Mouse (Mus musculus) telencephalon, adult 2 months (tissue): Measurements from ENCODE around the gene Car6.

Experiments
- DNase-seq: peaks from one replicate; pipeline ENCODE4 v3.0.0-alpha.2; 2011; ENCODE audit warnings: low read depth, low spot score

Gene Car6

DNA sequence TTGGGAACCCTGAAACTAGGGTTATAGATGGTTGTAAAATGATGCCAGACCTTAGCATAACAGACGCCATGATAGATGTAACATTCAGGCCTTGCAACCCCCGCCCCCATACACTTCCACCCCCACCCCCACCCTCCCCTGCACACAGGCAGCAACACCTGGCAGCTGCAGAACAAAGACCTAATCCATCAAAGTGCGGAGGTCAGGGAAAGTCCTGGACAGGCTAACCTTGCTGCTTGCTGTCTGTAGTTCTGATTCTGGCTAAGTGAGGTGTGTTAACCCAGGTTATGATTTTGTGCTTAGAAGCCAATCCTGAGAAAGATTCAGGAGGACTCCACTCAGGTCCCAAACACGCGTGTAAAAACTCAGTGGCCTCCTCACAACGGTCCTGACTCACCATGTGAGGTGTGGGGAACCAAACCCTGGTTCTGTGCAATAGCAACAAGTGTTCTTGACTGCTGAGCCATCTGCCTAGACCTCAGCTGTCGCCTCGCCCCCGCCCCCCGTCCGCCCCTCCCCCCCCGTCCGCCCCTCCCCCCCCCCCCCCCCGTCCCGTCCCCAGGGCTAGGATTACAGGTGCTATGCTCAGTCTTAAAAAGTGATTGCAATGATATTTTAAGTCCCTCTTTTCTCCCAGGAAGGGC lies 28.7 kb upstream of the Car6 start:
- DNase-seq, result no peak

DNA sequence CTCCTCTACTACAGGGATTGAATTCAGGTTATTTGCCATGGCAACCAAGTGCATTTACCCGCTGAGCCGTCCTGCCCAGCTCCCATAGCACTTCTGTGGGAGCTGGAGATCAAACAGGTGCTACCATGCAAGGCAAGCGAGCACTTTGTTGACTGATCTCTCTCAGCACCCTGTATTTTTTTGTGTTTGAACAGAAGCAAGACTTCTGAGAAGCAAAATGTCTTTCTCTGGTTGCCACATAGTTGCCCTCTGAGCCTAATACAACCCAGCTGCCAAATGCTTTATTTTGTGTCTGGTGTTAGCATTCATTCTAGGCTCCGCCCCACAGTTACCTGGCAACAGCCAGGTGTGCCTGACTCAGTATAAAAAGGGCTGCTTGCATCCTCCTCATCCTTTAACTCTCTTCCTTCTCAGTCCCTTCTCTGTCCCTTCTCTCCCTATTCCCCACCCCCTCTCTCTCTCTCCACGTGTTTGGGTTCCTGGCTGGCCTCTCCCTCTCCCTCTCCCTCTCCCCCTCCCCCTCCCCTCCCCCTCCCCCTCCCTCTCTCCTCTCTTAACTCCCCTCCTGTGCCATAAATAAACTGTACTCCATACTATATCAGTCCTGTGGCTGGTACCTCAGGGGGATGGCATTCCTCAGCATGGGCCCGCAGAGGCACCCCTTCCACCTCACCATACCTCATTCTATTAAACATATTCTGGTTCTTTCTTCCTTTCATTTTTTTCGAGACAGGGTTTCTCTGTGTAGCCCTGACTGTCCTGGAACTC lies 27.6 kb upstream of the Car6 start:
- DNase-seq, result no peak

DNA sequence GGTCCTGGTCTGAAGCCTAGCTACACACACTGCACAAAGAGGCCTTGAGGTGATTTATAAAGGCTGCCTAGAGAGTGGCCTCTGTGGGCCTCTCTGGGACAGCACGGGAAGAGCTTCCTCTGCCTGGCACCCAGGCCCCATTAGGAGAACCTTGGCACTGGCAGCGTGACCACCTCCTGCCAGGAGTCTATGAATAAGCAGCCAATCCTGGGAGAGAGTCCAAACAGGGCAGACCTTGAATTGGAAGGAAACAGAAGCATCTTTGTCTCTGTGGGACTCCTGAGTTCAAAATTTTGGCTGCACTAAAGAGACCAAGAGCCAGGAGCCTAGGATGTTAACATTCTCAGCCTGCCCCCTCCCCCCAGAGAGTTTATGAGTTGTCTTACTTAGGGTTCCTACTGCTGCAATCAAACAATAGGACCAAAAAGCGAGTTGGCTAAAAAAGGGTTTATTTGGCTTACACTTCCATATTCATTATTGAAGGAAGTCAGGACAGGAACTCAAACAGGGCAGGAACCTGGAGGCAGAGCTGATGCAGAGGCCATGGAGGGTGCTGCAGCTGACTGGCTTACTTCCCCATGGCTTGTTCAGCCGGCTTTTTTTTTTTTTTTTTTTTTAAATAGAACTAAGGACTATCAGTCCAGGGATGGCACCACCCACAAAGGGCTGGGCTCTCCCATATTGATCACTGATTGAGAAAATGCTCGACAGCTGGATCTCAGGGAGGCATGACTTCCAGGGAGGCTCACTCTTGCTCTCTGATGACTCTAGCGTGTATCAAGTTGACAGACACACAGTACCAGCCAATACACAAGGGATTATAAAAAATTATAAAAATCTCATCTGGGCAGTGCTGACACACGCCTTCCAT lies 25.9 kb upstream of the Car6 start:
- DNase-seq, result no peak

- no peak for DNase-seq
Measured at GRCm38 (mm10) chr4:150225700-150226099, 24.6 kb upstream of the Car6 start.

- no peak for DNase-seq
Measured at GRCm38 (mm10) chr4:150223830-150224229, 22.7 kb upstream of the Car6 start.

GRCm38 (mm10) chr4:150221017-150221640 lies 20.0 kb upstream of the Car6 start:
- no peak for DNase-seq

GRCm38 (mm10) chr4:150220584-150220983 lies 19.5 kb upstream of the Car6 start:
- no peak for DNase-seq

- DNase-seq, result no peak
Measured at GRCm38 (mm10) chr4:150219501-150220292, 18.6 kb upstream of the Car6 start.

- no peak for DNase-seq
Measured at GRCm38 (mm10) chr4:150217935-150218334, 16.8 kb upstream of the Car6 start.

DNA sequence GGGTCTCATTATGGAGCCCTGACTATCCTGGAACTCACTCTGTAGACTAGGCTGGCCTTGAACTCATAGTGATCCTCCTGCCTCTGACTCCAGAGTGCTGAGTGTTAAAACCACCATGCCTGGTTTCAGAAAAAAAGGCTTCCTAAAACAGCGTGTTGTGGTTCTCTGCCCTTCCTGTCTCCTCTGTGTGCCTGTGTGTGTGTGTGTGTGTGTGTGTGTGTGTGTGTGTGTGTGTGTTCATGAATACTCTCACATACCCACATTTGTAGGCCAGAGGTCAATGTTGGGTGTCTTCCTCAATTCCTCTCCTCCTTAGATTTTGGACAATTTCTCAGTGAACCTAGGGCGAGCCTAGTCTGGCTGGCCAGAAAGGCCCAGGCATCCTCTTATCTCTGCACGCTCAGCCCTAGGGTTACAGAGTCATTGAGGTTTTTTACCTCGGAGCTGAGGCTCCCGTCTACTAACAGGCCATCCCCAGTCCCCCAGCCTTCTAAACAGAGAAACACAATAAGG lies 16.0 kb upstream of the Car6 start:
- no peak for DNase-seq

GRCm38 (mm10) chr4:150216423-150216822 lies 15.3 kb upstream of the Car6 start:
- no peak for DNase-seq

GRCm38 (mm10) chr4:150213910-150214309 lies 12.8 kb upstream of the Car6 start:
- no peak for DNase-seq

GRCm38 (mm10) chr4:150212553-150212971 lies 11.4 kb upstream of the Car6 start:
- DNase-seq, result no peak

- no peak for DNase-seq
Measured at GRCm38 (mm10) chr4:150211930-150212552, 10.9 kb upstream of the Car6 start.

- no peak for DNase-seq
Measured at GRCm38 (mm10) chr4:150210306-150210705, 9.2 kb upstream of the Car6 start.

- no peak for DNase-seq
Measured at GRCm38 (mm10) chr4:150209751-150210150, 8.6 kb upstream of the Car6 start.

- DNase-seq, result no peak
Measured at GRCm38 (mm10) chr4:150204877-150205276, 3.7 kb upstream of the Car6 start.

- no peak for DNase-seq
Measured at GRCm38 (mm10) chr4:150202702-150203101, 1.6 kb upstream of the Car6 start.

DNA sequence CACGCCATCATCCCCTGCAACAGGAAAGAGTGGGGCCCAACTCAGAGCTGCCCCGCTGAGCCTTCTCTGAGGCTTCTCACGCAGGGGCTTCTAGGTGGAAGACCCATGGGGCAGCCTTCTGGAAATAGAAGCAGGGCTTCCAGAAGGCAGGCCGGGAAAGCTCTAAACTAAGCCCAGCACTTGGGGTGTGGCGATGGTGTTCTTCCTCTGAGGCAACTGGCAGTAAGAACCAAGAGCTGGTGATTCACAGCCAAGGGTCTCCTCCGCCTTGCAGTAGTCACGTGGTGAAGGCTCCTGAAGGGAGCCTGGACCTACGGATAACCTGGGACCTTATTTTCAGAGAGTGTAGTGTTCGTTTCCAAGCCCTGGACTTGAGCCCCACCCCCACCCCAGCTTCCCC lies 2.9 kb downstream of the Car6 start:
- no peak for DNase-seq

DNA sequence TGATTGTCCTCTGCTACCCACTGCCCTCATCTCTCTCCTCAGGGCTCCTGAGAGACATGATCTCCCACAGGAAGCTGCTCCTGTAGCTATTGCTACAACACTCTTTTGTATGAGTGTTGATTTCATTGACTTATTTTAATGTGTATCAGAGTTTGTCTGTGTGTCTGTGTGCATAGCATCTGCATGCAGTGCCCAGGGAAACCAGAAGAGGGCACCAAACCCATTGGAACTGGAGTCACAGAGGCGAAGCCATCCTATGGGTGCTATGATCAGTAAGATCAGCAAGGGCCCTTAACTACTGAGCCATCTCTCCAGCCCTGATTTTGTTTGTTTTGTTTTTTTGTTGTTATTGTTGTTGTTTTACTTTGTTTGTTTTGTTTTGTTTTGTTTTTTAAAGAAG lies 7.2 kb downstream of the Car6 start:
- DNase-seq, result no peak
